Mouse (Mus musculus) c-Kit-positive CD71-negative TER-119-negative erythroid progenitor cells, embryonic 14.5 days (primary cell): ENCODE measurements at regions not wholly inside any gene's neighbourhood (a gene's known extent, or its start where the extent isn't known, plus 50 kb on each side); places are given as distances from the start of the nearest gene placed in this dataset.

Source experiments
- DNase-seq: peaks from one replicate; pipeline ENCODE4 v3.0.0-alpha.2; 2013; ENCODE audit warnings: low read depth

- DNase-seq = no peak
Observed at GRCm38 (mm10) chr5:74882563-74882962, 162.0 kb downstream of the Chic2 start.

DNA sequence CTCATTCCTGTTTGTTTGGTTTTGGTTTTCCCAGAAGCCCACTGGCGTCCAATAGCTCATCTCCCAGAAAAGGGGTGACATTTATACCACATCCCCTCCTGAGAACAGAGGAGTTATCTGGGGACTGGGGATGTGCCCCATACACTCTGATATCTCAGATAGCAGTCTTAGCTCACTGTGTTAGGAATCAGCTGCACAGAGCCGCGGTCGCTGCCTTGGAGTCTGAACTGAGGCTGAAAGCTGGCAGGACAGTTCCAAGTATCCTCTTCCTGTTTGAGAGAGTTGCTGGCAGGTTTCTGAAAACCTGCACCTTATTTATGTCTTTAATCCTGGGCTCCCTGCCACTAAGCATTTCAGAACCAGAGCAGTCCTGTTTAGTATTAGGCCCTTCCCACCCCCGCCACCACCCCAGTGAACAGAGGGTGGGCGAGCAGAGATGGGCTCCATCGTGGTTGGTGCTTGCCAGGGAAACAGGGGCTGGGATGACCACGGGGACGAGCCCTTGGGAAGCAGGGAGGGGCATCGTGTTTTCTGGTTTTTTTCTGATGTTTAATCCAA lies 163.8 kb downstream of the Chic2 start:
- no peak for DNase-seq

DNA sequence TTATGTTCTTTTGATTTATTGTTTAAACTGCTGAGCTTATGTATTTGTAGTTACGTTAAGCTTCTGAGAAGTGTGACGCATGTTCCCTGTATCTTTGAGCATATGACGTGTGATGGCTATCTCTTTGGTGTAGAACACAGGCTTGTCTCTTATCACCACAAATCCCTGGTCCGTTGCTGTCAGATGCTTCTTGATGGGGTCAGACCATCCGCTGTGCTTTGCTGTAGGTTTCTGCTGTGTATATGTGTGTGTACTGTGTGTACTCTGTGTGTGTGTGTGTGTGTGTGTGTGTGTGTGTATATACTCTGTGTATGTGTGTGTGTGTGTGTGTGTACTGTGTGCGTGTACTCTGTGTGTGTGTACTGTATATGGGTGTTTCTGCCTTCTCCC lies 164.5 kb downstream of the Chic2 start:
- no peak for DNase-seq

- DNase-seq = no peak
Observed at GRCm38 (mm10) chr5:74879098-74880047, 165.2 kb downstream of the Chic2 start.

GRCm38 (mm10) chr5:74877595-74877994 lies 167.0 kb downstream of the Chic2 start:
- no peak for DNase-seq

GRCm38 (mm10) chr5:74877185-74877584 lies 167.4 kb downstream of the Chic2 start:
- DNase-seq = no peak

- no peak for DNase-seq
Observed at GRCm38 (mm10) chr5:74874691-74875090, 169.9 kb downstream of the Chic2 start.

DNA sequence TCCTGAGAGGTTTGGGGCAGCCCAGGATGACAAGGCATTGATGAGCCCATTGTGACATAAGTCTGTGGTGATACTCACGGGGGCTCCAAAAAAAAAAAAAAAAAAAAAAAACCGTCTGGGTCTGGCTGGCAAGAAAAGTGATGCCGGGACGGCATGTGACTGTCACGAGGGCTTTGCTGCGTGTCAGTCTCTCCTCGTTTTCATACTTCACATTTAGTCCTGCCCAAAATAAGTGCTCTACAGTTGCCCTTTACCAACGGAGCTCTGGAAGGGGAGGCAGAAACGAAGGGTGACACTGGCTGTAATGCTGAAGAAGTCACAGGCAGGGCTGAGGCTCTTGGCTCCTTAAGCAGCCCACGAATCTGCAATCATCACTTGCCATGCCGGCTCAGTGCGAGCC lies 167.9 kb upstream of the Lnx1 start:
- DNase-seq = no peak

DNA sequence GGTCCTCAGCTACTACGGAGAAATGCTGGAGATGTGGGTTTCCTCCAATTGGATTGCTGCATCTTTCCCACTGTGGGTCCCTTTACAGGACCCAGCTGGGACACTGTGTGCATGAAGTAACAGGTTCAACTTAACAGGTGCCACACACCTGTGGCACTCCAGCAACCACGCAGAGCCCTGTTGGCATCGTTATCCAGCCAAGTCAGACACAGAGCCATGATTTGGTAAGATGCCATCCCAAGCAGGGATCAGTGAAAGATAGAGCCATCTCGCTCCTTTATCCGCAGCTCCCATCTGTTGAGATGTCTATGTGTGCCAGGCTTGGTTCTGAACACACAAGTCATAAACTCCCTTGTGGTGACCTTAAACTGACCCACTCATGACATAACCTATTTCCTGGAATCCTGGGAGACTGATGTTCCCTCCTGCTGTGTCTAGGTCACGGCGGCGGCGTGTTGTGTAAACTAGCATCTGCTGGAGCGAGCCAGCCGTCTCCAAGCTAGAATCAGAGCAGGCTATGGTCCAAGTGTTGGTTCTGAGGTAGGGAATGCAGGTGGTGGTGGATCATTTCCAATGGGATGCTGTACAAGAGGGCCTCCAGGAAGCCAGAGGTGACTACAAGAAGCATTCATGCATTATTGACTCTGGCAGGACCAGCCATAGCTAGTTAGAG lies 164.5 kb upstream of the Lnx1 start:
- DNase-seq = no peak

DNA sequence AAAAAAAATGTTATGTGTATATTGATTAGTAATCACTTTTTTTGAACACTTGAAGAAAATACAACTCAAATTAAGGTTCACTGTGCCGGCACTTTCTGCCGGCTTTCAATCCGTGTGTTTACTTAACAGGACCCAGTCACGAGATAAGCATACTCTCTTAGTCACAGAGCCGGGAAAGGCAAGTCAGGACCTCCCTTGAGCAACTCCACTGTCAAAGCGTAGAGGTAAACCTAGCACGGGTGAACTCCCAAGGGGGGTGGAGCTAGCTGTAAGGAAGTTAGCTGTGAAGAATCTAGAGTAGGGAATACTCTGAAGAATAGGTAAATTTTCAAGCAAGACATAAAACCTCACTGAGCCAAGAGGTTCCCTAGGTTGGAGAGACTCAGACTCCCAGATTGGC lies 164.0 kb upstream of the Lnx1 start:
- DNase-seq = no peak

DNA sequence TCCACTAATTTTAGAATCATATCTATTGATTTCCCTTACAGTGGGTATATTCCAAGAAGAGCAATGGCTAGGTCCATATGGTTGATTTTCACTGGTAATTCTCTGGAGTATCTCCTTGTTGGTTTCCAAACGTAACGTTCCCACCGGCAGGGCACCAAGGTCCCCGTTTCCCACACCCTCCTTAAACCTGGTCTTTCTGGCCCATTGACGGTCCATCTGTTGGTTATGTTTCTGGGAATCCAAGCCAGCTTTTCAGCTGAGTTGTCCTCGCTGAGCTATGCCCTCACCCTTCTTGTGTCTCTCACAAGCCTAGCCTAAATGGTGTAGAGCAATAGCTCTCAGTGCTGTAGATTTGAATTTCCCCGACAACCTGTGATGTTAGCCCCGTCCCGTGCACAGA lies 162.7 kb upstream of the Lnx1 start:
- no peak for DNase-seq

- DNase-seq = no peak
Observed at GRCm38 (mm10) chr5:74864540-74865157, 161.9 kb upstream of the Lnx1 start.

GRCm38 (mm10) chr5:74861297-74861696 lies 158.6 kb upstream of the Lnx1 start:
- DNase-seq = no peak

- no peak for DNase-seq
Observed at GRCm38 (mm10) chr5:74857861-74858260, 155.1 kb upstream of the Lnx1 start.

DNA sequence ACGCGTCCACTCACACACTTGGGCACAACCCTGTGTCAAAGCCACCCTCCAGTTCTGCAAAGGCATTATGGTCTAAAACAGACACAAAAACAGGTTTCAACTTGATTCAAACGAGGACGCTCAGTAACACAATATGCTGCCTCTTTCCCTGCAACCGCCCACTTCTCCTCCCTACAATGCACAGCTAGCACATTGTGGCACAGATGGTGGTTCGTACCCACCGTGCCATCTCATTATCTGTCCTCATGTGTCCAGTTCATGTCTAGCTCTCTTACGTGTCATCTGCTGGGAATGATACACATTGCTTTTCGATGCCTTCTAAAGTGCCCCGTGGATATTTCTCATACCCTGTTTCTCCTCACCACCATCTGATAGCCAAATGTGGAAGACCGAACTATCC lies 154.4 kb upstream of the Lnx1 start:
- no peak for DNase-seq

- DNase-seq = no peak
Observed at GRCm38 (mm10) chr5:74847824-74848223, 145.1 kb upstream of the Lnx1 start.

- DNase-seq = no peak
Observed at GRCm38 (mm10) chr5:74846674-74847073, 144.0 kb upstream of the Lnx1 start.

GRCm38 (mm10) chr5:74834401-74834800 lies 131.7 kb upstream of the Lnx1 start:
- DNase-seq = no peak

- no peak for DNase-seq
Observed at GRCm38 (mm10) chr5:74833887-74834286, 131.2 kb upstream of the Lnx1 start.

DNA sequence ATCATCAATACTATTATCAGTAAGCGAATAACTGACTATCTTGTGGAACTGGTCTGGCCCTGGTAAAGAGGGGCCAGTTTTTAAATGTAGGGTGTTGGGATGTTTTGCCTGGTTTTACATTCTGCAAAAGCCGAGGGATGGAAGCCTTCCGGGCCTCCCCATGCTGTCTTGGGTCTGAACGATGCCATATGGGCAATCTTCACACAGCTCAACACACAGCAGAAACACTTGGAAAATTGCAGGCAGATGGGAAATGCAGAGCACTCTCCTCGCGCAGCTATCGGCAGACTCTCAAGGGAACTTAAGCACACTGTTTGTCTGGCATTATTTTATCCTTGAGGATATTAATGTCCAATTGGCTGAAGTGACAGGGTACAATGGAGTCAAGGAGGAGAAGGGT lies 129.3 kb upstream of the Lnx1 start:
- DNase-seq = no peak

DNA sequence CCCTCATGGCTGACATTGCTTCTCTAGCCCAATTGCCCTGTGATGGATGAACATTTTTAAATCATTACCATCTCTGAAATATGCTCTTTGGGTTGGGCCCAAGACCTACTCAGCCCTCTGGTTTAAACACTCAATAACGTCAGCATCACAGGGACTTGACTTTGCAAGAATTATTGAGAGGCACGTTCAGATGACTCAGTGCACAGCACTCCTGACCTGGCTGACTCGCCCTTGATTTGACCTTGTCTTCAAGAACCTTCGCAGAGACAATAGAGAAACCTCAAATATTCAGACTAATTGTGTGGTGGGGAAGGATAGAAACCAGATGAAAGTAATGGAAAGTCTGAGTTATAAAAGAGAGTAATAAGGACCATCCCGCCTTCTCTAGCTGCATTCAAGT lies 127.9 kb upstream of the Lnx1 start:
- DNase-seq = no peak

GRCm38 (mm10) chr5:74829003-74829402 lies 126.3 kb upstream of the Lnx1 start:
- no peak for DNase-seq

DNA sequence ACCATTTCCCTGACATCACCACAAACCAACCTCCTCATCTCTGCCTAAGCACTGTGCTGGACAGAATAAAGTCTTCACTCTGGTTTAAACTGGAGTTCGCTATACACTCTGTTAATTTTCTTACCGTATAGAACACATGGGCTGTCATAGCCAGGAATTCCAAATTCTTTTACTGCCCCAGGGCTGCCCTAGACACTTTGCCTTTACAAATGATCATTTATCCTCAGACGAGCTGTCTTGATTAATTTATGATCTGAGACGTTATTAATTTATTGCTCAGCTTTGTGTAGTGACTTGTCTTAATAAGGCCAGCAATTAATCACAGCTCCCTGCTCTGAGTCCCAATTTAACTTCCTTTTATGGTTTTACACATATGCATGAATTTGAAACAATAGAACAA lies 125.2 kb upstream of the Lnx1 start:
- DNase-seq = no peak
